In genomic region chr5:51551852-51552482, GRCm38 (mm10) we compare ENCODE assay signal across 8 mouse cellular contexts. TPM values are rescaled to one million over a fixed set of nuclear protein-coding genes. Genes with fewer than 3 reads are reported as not detected.
A peak's percentile ranks its signal among the peaks of the same experiment; 100 is the strongest.
DNase-seq lines count a peak whose midpoint lies in the region; ATAC-seq and TF ChIP-seq lines count a peak whose summit lies in the region.

No protein-coding gene starts in this region.

- peak overlapping the region; percentile 96 for H3K27ac ChIP-seq in kidney, adult 2 months (ENCODE audit: insufficient read depth, low read depth, low read length)
- peak overlapping the region; percentile 67 for H3K27ac ChIP-seq in hindbrain, embryonic 15.5 days (replicated peaks)

- H3K36me3 ChIP-seq in kidney, adult 2 months (ENCODE audit: control insufficient read depth, insufficient read depth, low read length): peaks cover 1% of the 10 kb centered on the region; the same call in 1 of the 2 replicates
- H3K36me3 ChIP-seq in hindbrain, embryonic 15.5 days: no peaks in the 10 kb centered on the region

- peaks cover 8% of the 10 kb centered on the region; the same call in 1 of the 2 replicates for H3K4me1 ChIP-seq in kidney, adult 2 months (ENCODE audit: control insufficient read depth, insufficient read depth, low read length)
- H3K4me1 ChIP-seq in hindbrain, embryonic 15.5 days (replicated peaks): peaks cover 20% of the 10 kb centered on the region

- H3K9me3 ChIP-seq in hindbrain, embryonic 15.5 days: no peaks in the 10 kb centered on the region

- ATAC-seq in hindbrain, embryonic 15.5 days (ENCODE audit: low FRiP score, low read depth): 0 out of 2 replicates have a peak, but pooled peaks have one; percentile 20
- peak; percentile 66 for ATAC-seq in megakaryocyte, adult 5-6 weeks (ENCODE audit: poor library complexity, severe bottlenecking)

- TF ChIP-seq POLR2A in kidney, adult 2 months (IDR thresholded peaks at IDR 0.05; ENCODE audit: low read depth, low read length): no peak

- H3K4me3 ChIP-seq in kidney, adult 2 months (ENCODE audit: insufficient read depth, low read depth, low read length): peak overlapping the region; percentile 78
- H3K4me3 ChIP-seq in hindbrain, embryonic 15.5 days: peak overlapping the region; percentile 41

- 1% methylated on average over 12 of the region's 12 CpGs for WGBS in kidney, adult 2 months
- 10% methylated on average over 12 of the region's 12 CpGs for WGBS in hindbrain, embryonic 15.5 days

- H3K27me3 ChIP-seq in kidney, adult 2 months (replicated peaks; ENCODE audit: control insufficient read depth, insufficient read depth, low read length): no peaks in the 10 kb centered on the region
- H3K27me3 ChIP-seq in hindbrain, embryonic 15.5 days: no peaks in the 10 kb centered on the region

- no peak for TF ChIP-seq CTCF in kidney, adult 2 months (conservative IDR thresholded peaks at IDR 0.05; ENCODE audit: insufficient read depth, insufficient read length, low read depth, low read length)

- no peak for DNase-seq in kidney, adult 2 months
- DNase-seq in kidney, postnatal 36 days: no peak
- peak; percentile 23 for DNase-seq in embryo, embryonic 11 days
- DNase-seq in spleen, postnatal 14 days (ENCODE audit: low spot score in 2 of 2): no peak
- no peak for DNase-seq in gastrocnemius, postnatal 4 days (ENCODE audit: low spot score in 2 of 2)
- no peak for DNase-seq in right cerebral cortex, adult 2 months (ENCODE audit: low spot score in 2 of 2)

- H3K9ac ChIP-seq in hindbrain, embryonic 15.5 days: peak overlapping the region; percentile 39

- peak overlapping the region; percentile 61 for H3K4me2 ChIP-seq in hindbrain, embryonic 15.5 days

RNA-seq across cellular contexts. Expression of gene Ppargc1a, which starts 15.6 kb away (rescaled TPM):
- 23.0 and 23.1 TPM in 2 replicates for polyA plus RNA-seq in kidney, adult 2 months (2012; rRNA removed)
- polyA plus RNA-seq in hindbrain, embryonic 15.5 days (2015; fragmentation: Nextera tagmentation; extraction: Ambion mirVana): 18.4 and 23.9 TPM in 2 replicates
- total RNA-seq in megakaryocyte, adult 5-6 weeks (2015): 0.05 TPM in 1 of 2 replicates, not detected in the other
- total RNA-seq in megakaryocyte, adult 5-6 weeks (2017): 0.16 TPM in 1 of 2 replicates, not detected in the other
- total RNA-seq in gastrocnemius, postnatal 4 days (2021): 10 to 100 TPM; 15.4 to 22.0 TPM

Comparison
In these comparisons a context has a peak if more than half of its experiments do, and no peak if none do; other contexts are left out.
1. RNA of gene Ppargc1a, which starts 15.6 kb away (total RNA-seq): 15.4 to 22.0 TPM in gastrocnemius, postnatal 4 days; 0.05 to 0.16 TPM in megakaryocyte, adult 5-6 weeks; every median in the first group is over 10 times any median in the second.